Mouse (Mus musculus): ENCODE data around the gene Rbfox1. TPM values are rescaled to one million over a fixed set of nuclear protein-coding genes. Genes with fewer than 3 reads are reported as not detected.

The Rbfox1 gene
- polyA plus RNA-seq, 1 experiment from 2014 or later = 2.2 TPM

DNA sequence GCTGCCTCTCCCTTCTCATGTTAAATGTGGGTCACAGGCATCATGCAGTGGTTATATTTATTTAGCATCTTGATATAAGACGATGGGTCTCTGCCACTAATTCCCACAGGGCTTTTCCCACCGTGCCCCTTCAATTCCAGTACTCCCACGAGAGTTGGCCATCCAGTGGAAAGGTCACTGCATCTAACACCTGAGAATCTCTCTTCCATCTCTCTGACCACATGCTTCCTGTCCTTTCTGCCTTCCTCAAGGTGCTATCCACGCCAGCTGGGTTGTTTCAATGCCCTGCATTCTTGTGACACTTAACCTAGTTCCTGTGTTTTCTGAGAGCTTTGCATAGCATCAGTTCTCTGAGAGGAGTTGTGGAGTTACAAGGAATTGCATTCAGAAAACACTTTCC, 1112.0 kb downstream of the Rbfox1 start:
- H3K27me3 ChIP-seq = no peaks in the 10 kb centered on the region
- no peaks in the 10 kb centered on the region for H3K9me3 ChIP-seq
- H3K4me3 ChIP-seq = no peak overlapping the region
- no peak overlapping the region for H3K9ac ChIP-seq
- H3K4me2 ChIP-seq = no peak overlapping the region
- 0 out of 2 replicates have a peak, but pooled peaks cover 2% of the 10 kb centered on the region for H3K4me1 ChIP-seq
- 31% methylated on average over 4 of the region's 4 CpGs for WGBS
- no peak overlapping the region for H3K27ac ChIP-seq
- no peak for ATAC-seq (ENCODE audit: borderline replicate concordance, extremely low read depth, low FRiP score, low TSS enrichment)
- no peaks in the 10 kb centered on the region for H3K36me3 ChIP-seq

DNA sequence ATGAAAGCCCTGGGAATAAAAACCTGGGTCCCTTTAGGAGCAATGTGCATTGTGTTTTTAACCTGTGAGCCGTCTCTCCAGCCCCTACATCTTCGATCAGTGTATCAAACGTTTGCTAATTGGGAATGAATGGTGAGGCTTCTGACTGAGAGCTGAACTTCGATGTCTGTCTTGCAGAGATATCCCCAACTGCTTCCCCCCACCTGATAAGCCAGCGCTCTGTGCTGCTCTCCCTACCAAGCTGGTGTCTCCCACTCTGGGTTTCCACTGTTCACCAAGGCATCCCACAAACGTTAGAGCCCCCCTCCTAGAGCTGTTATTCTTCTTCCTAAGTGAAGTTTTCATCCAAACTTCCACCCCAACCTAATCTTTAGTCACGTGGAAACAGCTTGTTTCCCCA, 1112.7 kb downstream of the Rbfox1 start:
- H3K27ac ChIP-seq = no peak overlapping the region
- no peaks in the 10 kb centered on the region for H3K9me3 ChIP-seq
- no peak overlapping the region for H3K4me3 ChIP-seq
- 0 out of 2 replicates have a peak, but pooled peaks cover 2% of the 10 kb centered on the region for H3K4me1 ChIP-seq
- 60% methylated on average over 7 of the region's 7 CpGs for WGBS
- no peak overlapping the region for H3K4me2 ChIP-seq
- H3K36me3 ChIP-seq = no peaks in the 10 kb centered on the region
- no peaks in the 10 kb centered on the region for H3K27me3 ChIP-seq
- H3K9ac ChIP-seq = no peak overlapping the region
- no peak for ATAC-seq (ENCODE audit: borderline replicate concordance, extremely low read depth, low FRiP score, low TSS enrichment)

- H3K36me3 ChIP-seq = no peaks in the 10 kb centered on the region
- 87% methylated on average over 3 of the region's 3 CpGs for WGBS
- H3K9me3 ChIP-seq = no peaks in the 10 kb centered on the region
- no peak overlapping the region for H3K9ac ChIP-seq
- no peak overlapping the region for H3K4me2 ChIP-seq
- H3K27ac ChIP-seq = no peak overlapping the region
- ATAC-seq (ENCODE audit: borderline replicate concordance, extremely low read depth, low FRiP score, low TSS enrichment) = no peak
- H3K4me1 ChIP-seq = no peaks in the 10 kb centered on the region
- H3K27me3 ChIP-seq = no peaks in the 10 kb centered on the region
- no peak overlapping the region for H3K4me3 ChIP-seq
Observed at GRCm38 (mm10) chr16:7004565-7004964, 1119.4 kb downstream of the Rbfox1 start.

DNA sequence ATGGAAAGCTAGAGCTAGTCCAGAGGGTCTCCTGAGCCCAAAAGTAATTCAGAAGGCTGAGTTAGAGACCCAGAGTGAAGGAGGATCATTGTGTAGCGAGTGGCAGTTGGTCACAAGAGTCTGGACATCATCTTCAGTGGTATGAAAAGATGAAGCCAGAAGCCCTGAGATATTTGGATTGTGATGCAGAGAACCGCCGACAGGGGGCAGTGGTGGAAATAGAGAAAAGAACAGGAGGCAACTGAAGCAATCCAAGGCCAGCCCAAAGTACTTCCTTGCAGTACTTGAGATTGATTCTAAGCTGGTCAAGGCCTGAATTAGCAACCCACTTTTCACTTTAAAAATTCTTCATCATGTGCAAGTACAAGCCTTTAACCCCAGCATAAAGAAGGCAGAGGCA, 1120.3 kb downstream of the Rbfox1 start:
- ATAC-seq (ENCODE audit: borderline replicate concordance, extremely low read depth, low FRiP score, low TSS enrichment) = no peak
- H3K4me1 ChIP-seq = no peaks in the 10 kb centered on the region
- no peak overlapping the region for H3K9ac ChIP-seq
- H3K27ac ChIP-seq = no peak overlapping the region
- no peaks in the 10 kb centered on the region for H3K27me3 ChIP-seq
- WGBS = 17% methylated on average over 3 of the region's 3 CpGs
- H3K4me3 ChIP-seq = no peak overlapping the region
- no peaks in the 10 kb centered on the region for H3K36me3 ChIP-seq
- no peak overlapping the region for H3K4me2 ChIP-seq
- H3K9me3 ChIP-seq = no peaks in the 10 kb centered on the region

DNA sequence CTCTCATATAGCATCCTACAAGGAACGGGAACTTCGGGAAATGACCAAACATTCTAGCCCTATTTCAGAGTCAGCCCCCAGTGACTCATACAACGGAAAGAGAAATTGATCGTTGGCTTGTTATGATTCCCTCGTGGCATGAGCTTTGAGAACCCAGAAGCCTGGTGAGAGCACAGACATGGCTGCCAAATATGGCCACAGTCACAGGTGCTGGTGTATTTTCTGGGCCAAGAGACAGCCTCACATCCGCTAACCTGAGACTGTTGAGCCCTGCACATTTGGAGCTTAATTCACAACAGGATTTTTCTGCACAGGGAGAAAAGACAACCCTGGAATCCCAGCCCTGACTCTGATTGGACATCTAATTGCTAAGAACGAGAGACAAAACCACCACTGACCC, 1132.2 kb downstream of the Rbfox1 start:
- Histone ChIP-seq H3K9me3 (no peaks in the 10 kb centered on the region), H3K36me3 (no peaks in the 10 kb centered on the region), H3K9ac (no peak overlapping the region), H3K4me2 (no peak overlapping the region), H3K4me3 (no peak overlapping the region), H3K4me1 (no peaks in the 10 kb centered on the region), H3K27me3 (no peaks in the 10 kb centered on the region), H3K27ac (no peak overlapping the region)
- no peak for ATAC-seq (ENCODE audit: borderline replicate concordance, extremely low read depth, low FRiP score, low TSS enrichment)
- 79% methylated on average over 7 of the region's 7 CpGs for WGBS

- 65% methylated on average over 5 of the region's 5 CpGs for WGBS
- Histone ChIP-seq H3K36me3 (no peaks in the 10 kb centered on the region), H3K27me3 (peaks cover 34% of the 10 kb centered on the region), H3K9me3 (no peaks in the 10 kb centered on the region), H3K27ac (no peak overlapping the region), H3K9ac (no peak overlapping the region), H3K4me3 (no peak overlapping the region), H3K4me2 (no peak overlapping the region), H3K4me1 (no peaks in the 10 kb centered on the region)
- no peak for ATAC-seq (ENCODE audit: borderline replicate concordance, extremely low read depth, low FRiP score, low TSS enrichment)
Observed at GRCm38 (mm10) chr16:7034231-7034630, 1149.1 kb downstream of the Rbfox1 start.

- ATAC-seq (ENCODE audit: borderline replicate concordance, extremely low read depth, low FRiP score, low TSS enrichment) = no peak
- no peak overlapping the region for H3K9ac ChIP-seq
- H3K27me3 ChIP-seq = peaks cover 54% of the 10 kb centered on the region
- no peak overlapping the region for H3K27ac ChIP-seq
- WGBS = 69% methylated on average over 3 of the region's 3 CpGs
- no peak overlapping the region for H3K4me2 ChIP-seq
- H3K4me3 ChIP-seq = no peak overlapping the region
- no peaks in the 10 kb centered on the region for H3K9me3 ChIP-seq
- H3K4me1 ChIP-seq = no peaks in the 10 kb centered on the region
- H3K36me3 ChIP-seq = no peaks in the 10 kb centered on the region
Observed at GRCm38 (mm10) chr16:7036566-7036965, 1151.4 kb downstream of the Rbfox1 start.

GRCm38 (mm10) chr16:7036988-7037387, 1151.8 kb downstream of the Rbfox1 start:
- no peak for ATAC-seq (ENCODE audit: borderline replicate concordance, extremely low read depth, low FRiP score, low TSS enrichment)
- Histone ChIP-seq H3K9me3 (no peaks in the 10 kb centered on the region), H3K4me2 (no peak overlapping the region), H3K4me3 (no peak overlapping the region), H3K27ac (no peak overlapping the region), H3K27me3 (peaks cover 58% of the 10 kb centered on the region), H3K4me1 (no peaks in the 10 kb centered on the region), H3K9ac (no peak overlapping the region), H3K36me3 (no peaks in the 10 kb centered on the region)
- 44% methylated on average over 8 of the region's 8 CpGs for WGBS

DNA sequence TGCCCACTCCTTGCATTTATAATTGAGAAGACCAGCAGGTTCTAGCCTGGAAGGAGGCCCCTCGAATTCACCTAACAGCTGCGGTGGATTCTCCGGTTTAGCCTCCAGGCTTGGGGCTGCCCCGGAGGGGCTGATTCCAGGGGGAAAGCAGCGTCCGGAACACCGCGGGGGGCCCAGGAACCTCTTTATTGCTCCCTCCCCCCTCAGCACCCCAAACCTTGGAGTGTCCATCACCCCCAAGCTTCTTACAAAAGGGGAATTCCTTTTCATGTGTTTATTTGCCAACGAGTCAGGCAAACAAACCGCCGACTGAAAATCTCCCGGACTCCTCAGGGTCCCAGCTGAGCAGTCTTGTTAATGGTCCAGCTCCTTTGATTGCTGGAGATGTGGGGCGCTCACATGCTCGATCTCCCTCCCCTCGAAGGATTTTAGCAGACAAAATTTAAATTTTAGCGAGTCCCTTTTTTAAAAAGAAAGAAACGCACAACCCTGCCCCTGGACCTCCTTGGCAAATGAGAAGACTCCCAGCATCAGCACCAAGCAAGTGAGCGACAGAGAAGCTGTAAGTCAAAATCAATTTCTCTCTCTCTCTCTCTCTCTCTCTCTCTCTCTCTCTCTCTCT, 1153.6 kb downstream of the Rbfox1 start:
- Histone ChIP-seq H3K9me3 (no peaks in the 10 kb centered on the region), H3K36me3 (no peaks in the 10 kb centered on the region), H3K4me2 (peak overlapping the region; percentile 38), H3K4me3 (0 out of 2 replicates have a peak overlapping the region, but pooled peaks have one; percentile 3), H3K27me3 (peaks cover 60% of the 10 kb centered on the region), H3K4me1 (no peaks in the 10 kb centered on the region), H3K27ac (no peak overlapping the region), H3K9ac (no peak overlapping the region)
- ATAC-seq (ENCODE audit: borderline replicate concordance, extremely low read depth, low FRiP score, low TSS enrichment) = no peak
- WGBS = under 1% methylated on average over 18 of the region's 18 CpGs

DNA sequence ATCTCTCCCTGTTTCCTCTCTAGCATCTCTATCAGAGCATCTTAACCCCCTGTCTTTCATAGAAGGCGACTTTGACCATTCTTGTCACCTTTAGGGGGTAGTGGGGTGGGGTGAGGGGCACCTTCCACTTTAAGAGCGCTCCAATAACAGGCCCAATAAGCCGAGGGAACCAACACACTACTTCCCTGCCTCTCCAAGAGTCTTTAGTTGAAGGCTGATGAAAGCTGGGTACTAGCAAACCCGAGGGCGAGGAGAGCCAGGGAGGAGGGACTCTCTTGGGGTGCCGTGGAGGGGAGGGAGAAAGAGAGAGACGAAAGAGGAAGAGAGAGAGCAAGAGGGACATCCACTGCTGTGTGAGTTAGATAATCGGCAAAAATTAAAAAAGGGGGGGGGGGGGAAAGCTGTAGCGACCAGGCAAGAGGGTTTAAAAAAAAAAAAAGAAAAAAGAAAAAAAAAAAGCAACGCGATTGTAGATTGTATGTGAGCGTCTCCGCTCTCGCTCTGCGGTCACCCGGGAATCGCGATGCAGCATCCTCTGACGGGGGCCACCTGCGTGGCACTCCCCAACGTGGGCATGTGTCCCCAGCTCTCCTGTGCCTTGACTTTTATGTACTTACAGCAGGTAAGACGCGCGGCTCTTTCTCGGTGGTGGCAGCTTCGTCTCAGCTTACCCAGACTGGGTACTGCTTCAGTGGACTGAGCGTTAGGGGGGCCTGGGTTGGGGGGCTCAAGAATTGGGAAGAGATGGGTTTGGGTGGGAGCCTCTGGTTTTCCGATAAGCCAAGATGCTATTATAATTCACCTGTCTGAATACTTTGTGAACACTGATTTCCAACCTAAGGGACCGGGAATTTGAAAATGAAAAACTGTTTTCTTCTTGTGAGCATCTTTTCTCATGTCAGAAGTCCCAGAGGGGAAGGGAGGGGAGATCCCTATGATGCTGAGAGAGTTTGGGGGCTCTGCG, 1154.5 kb downstream of the Rbfox1 start:
- 3% methylated on average over 29 of the region's 30 CpGs for WGBS
- ATAC-seq (ENCODE audit: borderline replicate concordance, extremely low read depth, low FRiP score, low TSS enrichment) = no peak
- H3K4me3 ChIP-seq = peak overlapping the region; percentile 10; the same call in 1 of the 2 replicates
- peak overlapping the region; percentile 42 for H3K4me2 ChIP-seq
- no peaks in the 10 kb centered on the region for H3K4me1 ChIP-seq
- H3K27me3 ChIP-seq = peaks cover 60% of the 10 kb centered on the region
- no peaks in the 10 kb centered on the region for H3K9me3 ChIP-seq
- H3K9ac ChIP-seq = no peak overlapping the region
- H3K27ac ChIP-seq = no peak overlapping the region
- H3K36me3 ChIP-seq = no peaks in the 10 kb centered on the region

GRCm38 (mm10) chr16:7040691-7041090, 1155.5 kb downstream of the Rbfox1 start:
- H3K4me2 ChIP-seq = no peak overlapping the region
- peaks cover 51% of the 10 kb centered on the region for H3K27me3 ChIP-seq
- H3K4me1 ChIP-seq = no peaks in the 10 kb centered on the region
- no peaks in the 10 kb centered on the region for H3K36me3 ChIP-seq
- no peaks in the 10 kb centered on the region for H3K9me3 ChIP-seq
- H3K4me3 ChIP-seq = no peak overlapping the region
- WGBS = 21% methylated on average over 6 of the region's 6 CpGs
- no peak overlapping the region for H3K27ac ChIP-seq
- no peak for ATAC-seq (ENCODE audit: borderline replicate concordance, extremely low read depth, low FRiP score, low TSS enrichment)
- H3K9ac ChIP-seq = no peak overlapping the region

GRCm38 (mm10) chr16:7047421-7047820, 1162.3 kb downstream of the Rbfox1 start:
- H3K9ac ChIP-seq = no peak overlapping the region
- no peak overlapping the region for H3K27ac ChIP-seq
- 77% methylated on average over 2 of the region's 2 CpGs for WGBS
- ATAC-seq (ENCODE audit: borderline replicate concordance, extremely low read depth, low FRiP score, low TSS enrichment) = no peak
- no peaks in the 10 kb centered on the region for H3K36me3 ChIP-seq
- no peaks in the 10 kb centered on the region; the same call in 1 of the 2 replicates for H3K27me3 ChIP-seq
- H3K4me1 ChIP-seq = peaks cover 7% of the 10 kb centered on the region; the same call in 1 of the 2 replicates
- H3K4me2 ChIP-seq = no peak overlapping the region
- no peaks in the 10 kb centered on the region for H3K9me3 ChIP-seq
- H3K4me3 ChIP-seq = no peak overlapping the region
